Mouse (Mus musculus) brain, embryonic 14.5 days (tissue): ENCODE results near the gene Kif28.

Source experiments
- CTCF ChIP-seq: fragments of 200-500 bp; IDR thresholded peaks from 2 replicates; pipeline ENCODE4 v1.5.1; 2012; ENCODE audit warnings: inconsistent platforms, mild to moderate bottlenecking, moderate library complexity, borderline replicate concordance; ENCODE audit not compliant: insufficient read depth, insufficient read length; ENCODE audit errors: extremely low read depth
- POLR2A ChIP-seq: fragments of 200-500 bp; IDR thresholded peaks from 2 replicates; pipeline ENCODE4 v1.6.1; 2012; ENCODE audit warnings: mild to moderate bottlenecking, inconsistent platforms, borderline replicate concordance; ENCODE audit not compliant: poor library complexity, insufficient read depth, insufficient read length, severe bottlenecking; ENCODE audit errors: extremely low read depth

DNA sequence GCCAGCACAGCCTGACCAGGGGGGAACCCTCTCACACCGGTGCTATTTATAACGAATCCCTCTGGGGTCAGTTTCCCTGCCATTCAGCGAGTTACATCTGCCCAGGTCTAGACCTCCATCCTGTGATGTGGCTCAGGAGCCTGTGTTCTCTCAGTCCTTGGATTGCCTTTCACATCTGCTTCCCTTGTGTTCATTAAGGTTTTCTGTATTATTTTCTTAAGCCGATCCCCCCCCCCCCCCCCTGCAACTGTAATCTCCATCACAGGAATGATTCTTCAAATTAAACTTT lies 99.1 kb downstream of the Kif28 start:
- TF ChIP-seq POLR2A: no peak
- TF ChIP-seq CTCF: no peak
